Mouse (Mus musculus): Measurements from ENCODE around the gene Eme1.

GRCm38 (mm10) chr11:94621458-94621852 lies 32.3 kb downstream of the Eme1 start:
- TF ChIP-seq CTCF (IDR thresholded peaks at IDR 0.05; ENCODE audit: low read depth), result no peak
- no peak for TF ChIP-seq EP300 (IDR thresholded peaks at IDR 0.05; ENCODE audit: low read depth)

All from heart, postnatal 0 days (tissue).